Mouse (Mus musculus) activated CD4-positive, CD25-positive, alpha-beta regulatory T cell, adult 9 weeks (primary cell): ENCODE measurements around the gene Plxnd1. TPM values are rescaled to one million over a fixed set of nuclear protein-coding genes. Genes with fewer than 3 reads are reported as not detected.

ENCODE experiments used
- polyA plus RNA-seq: library from polyadenylated mRNA; unstranded; fragments of 100-300 nt; shearing (Covaris generic); gene quantifications from one replicate; pipeline ENCODE4 v1.2.1, GENCODE M21; 2017

Plxnd1 gene
- 4.1 TPM for polyA plus RNA-seq

DNA sequence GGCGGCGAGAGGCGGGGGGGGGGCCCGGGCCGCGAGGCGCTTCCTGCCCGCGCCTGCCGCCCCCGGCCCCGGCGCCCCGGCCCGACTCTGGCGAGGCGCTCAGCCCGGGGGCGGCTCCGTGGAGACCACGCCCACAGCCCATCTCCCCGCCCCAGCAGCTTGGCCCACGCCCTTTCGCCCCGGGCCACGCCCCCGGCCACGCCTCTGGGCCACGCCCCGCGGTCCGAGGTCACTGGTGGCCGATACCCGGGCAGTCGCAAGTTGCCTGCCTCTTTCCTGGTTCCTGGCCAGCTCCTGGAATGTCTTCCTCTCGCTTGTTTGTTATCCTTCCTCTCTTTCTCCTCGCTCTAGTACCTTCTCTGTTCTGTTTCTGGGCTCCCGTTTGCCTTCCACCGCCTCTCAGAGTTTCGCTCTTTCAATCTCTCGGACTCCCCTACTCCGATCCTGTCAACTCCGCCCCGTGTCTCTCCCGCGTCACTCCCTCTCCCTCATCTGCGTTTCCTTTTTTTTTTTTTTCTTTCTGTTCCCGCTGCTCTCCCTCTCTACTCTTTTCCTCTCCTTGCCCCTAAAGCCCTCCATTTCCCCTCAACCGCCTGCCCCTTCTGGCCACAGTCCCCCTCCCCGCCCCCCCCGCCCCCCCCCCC lies at the start of gene Plxnd1:
TSS of gene Plxnd1 (minus strand) at position 129 of the 644 bp plus-strand sequence.

GRCm38 (mm10) chr6:115944638-115945037 lies 50.2 kb downstream of the Plxnd1 start, which contains the start of gene H1foo:
H1foo (plus strand) TSS chr6:115944938.

DNA sequence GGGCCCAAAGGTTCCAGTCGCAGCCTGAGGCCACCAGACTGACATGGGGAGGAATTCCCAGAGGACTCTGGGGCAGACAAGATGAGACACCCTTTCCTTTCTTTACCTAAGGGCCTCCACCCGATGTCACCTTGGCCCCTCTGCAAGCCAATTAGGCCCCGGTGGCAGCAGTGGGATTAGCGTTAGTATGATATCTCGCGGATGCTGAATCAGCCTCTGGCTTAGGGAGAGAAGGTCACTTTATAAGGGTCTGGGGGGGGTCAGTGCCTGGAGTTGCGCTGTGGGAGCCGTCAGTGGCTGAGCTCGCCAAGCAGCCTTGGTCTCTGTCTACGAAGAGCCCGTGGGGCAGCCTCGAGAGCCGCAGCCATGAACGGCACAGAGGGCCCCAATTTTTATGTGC lies 63.2 kb downstream of the Plxnd1 start, which contains the start of gene Rho:
TSS of gene Rho (plus strand) at position 110 of the 400 bp plus-strand sequence.

Other genes with a start within 250 kb of the Plxnd1 start
- gene Tmem40, start 232.6 kb downstream of the Plxnd1 start, polyA plus RNA-seq: 0.43 TPM
- gene Cand2, start 220.5 kb downstream of the Plxnd1 start, polyA plus RNA-seq: 8.2 TPM
- gene Rpl32, start 186.3 kb downstream of the Plxnd1 start, polyA plus RNA-seq: 3,481 TPM
- 0.51 TPM for gene Efcab12, start 156.6 kb downstream of the Plxnd1 start, polyA plus RNA-seq
- gene Mbd4, start 141.6 kb downstream of the Plxnd1 start, polyA plus RNA-seq: 13.0 TPM
- 4.6 TPM for gene Ift122, start 141.5 kb downstream of the Plxnd1 start, polyA plus RNA-seq
- not detected for gene Rho, start 63.3 kb downstream of the Plxnd1 start, polyA plus RNA-seq
- gene H1foo, start 50.1 kb downstream of the Plxnd1 start, polyA plus RNA-seq: not detected
- 10.6 TPM for gene Tmcc1, start 198.5 kb upstream of the Plxnd1 start, polyA plus RNA-seq
- 95.7 TPM for gene Washc2, start 213.0 kb upstream of the Plxnd1 start, polyA plus RNA-seq